Mouse (Mus musculus): ENCODE measurements at regions not wholly inside any gene's neighbourhood (a gene's known extent, or its start where the extent isn't known, plus 50 kb on each side); places are given as distances from the start of the nearest gene placed in this dataset.
A peak's percentile ranks its signal among the peaks of the same experiment; 100 is the strongest.

- Histone ChIP-seq H3K9ac (replicated peaks) (no peak overlapping the region), H3K4me3 (replicated peaks) (no peak overlapping the region), H3K4me2 (no peak overlapping the region), H3K9me3 (peaks cover 7% of the 10 kb centered on the region), H3K4me1 (replicated peaks) (no peaks in the 10 kb centered on the region), H3K36me3 (no peaks in the 10 kb centered on the region), H3K27me3 (peaks cover 14% of the 10 kb centered on the region; the same call in 1 of the 2 replicates), H3K27ac (no peak overlapping the region)
- 76% methylated on average over 6 of the region's 6 CpGs for WGBS
- no peak for ATAC-seq (ENCODE audit: insufficient number of reproducible peaks, insufficient read depth, low FRiP score, low TSS enrichment, low read depth)
These were observed 87.3 kb upstream of the Mgmt start for GRCm38 (mm10) chr7:136807101-136807500.

GRCm38 (mm10) chr7:136807968-136808367 is 86.4 kb upstream of the Mgmt start:
- ATAC-seq (ENCODE audit: insufficient number of reproducible peaks, insufficient read depth, low FRiP score, low TSS enrichment, low read depth), result no peak
- no peak overlapping the region for H3K9ac ChIP-seq (replicated peaks)
- no peaks in the 10 kb centered on the region for H3K4me1 ChIP-seq (replicated peaks)
- H3K27ac ChIP-seq, result no peak overlapping the region
- H3K27me3 ChIP-seq, result peaks cover 14% of the 10 kb centered on the region; the same call in 1 of the 2 replicates
- H3K9me3 ChIP-seq, result peaks cover 7% of the 10 kb centered on the region
- H3K4me2 ChIP-seq, result no peak overlapping the region
- H3K4me3 ChIP-seq (replicated peaks), result no peak overlapping the region
- H3K36me3 ChIP-seq, result no peaks in the 10 kb centered on the region

GRCm38 (mm10) chr7:136809576-136809975 is 84.8 kb upstream of the Mgmt start:
- WGBS, result 81% methylated on average over 8 of the region's 8 CpGs
- no peak overlapping the region for H3K4me2 ChIP-seq
- H3K4me3 ChIP-seq (replicated peaks), result no peak overlapping the region
- no peak for ATAC-seq (ENCODE audit: insufficient number of reproducible peaks, insufficient read depth, low FRiP score, low TSS enrichment, low read depth)
- no peak overlapping the region for H3K9ac ChIP-seq (replicated peaks)
- no peaks in the 10 kb centered on the region for H3K36me3 ChIP-seq
- H3K4me1 ChIP-seq (replicated peaks), result no peaks in the 10 kb centered on the region
- peaks cover 14% of the 10 kb centered on the region; the same call in 1 of the 2 replicates for H3K27me3 ChIP-seq
- H3K27ac ChIP-seq, result no peak overlapping the region
- H3K9me3 ChIP-seq, result peaks cover 7% of the 10 kb centered on the region

GRCm38 (mm10) chr7:136813691-136814325 is 80.6 kb upstream of the Mgmt start:
- Histone ChIP-seq H3K27ac (no peak overlapping the region), H3K4me1 (replicated peaks) (no peaks in the 10 kb centered on the region), H3K36me3 (no peaks in the 10 kb centered on the region), H3K4me2 (no peak overlapping the region), H3K9me3 (no peaks in the 10 kb centered on the region), H3K4me3 (replicated peaks) (no peak overlapping the region), H3K27me3 (peaks cover 4% of the 10 kb centered on the region; the same call in 1 of the 2 replicates), H3K9ac (replicated peaks) (no peak overlapping the region)
- no peak for ATAC-seq (ENCODE audit: insufficient number of reproducible peaks, insufficient read depth, low FRiP score, low TSS enrichment, low read depth)
- 85% methylated on average over 9 of the region's 9 CpGs for WGBS

- WGBS, result 84% methylated on average over 6 of the region's 6 CpGs
- Histone ChIP-seq H3K9me3 (no peaks in the 10 kb centered on the region), H3K4me1 (replicated peaks) (no peaks in the 10 kb centered on the region), H3K27me3 (peaks cover 4% of the 10 kb centered on the region; the same call in 1 of the 2 replicates), H3K27ac (no peak overlapping the region), H3K36me3 (no peaks in the 10 kb centered on the region), H3K4me3 (replicated peaks) (no peak overlapping the region), H3K4me2 (no peak overlapping the region), H3K9ac (replicated peaks) (no peak overlapping the region)
- ATAC-seq (ENCODE audit: insufficient number of reproducible peaks, insufficient read depth, low FRiP score, low TSS enrichment, low read depth), result no peak
These were observed 79.7 kb upstream of the Mgmt start for GRCm38 (mm10) chr7:136814751-136815150.

GRCm38 (mm10) chr7:136820291-136820690 is 74.1 kb upstream of the Mgmt start:
- WGBS, result 65% methylated on average over 4 of the region's 4 CpGs
- peaks cover 9% of the 10 kb centered on the region; the same call in 1 of the 2 replicates for H3K27me3 ChIP-seq
- peaks cover 21% of the 10 kb centered on the region for H3K4me1 ChIP-seq (replicated peaks)
- H3K27ac ChIP-seq, result no peak overlapping the region
- no peak for ATAC-seq (ENCODE audit: insufficient number of reproducible peaks, insufficient read depth, low FRiP score, low TSS enrichment, low read depth)
- H3K9ac ChIP-seq (replicated peaks), result no peak overlapping the region
- no peak overlapping the region for H3K4me3 ChIP-seq (replicated peaks)
- H3K4me2 ChIP-seq, result no peak overlapping the region
- H3K36me3 ChIP-seq, result no peaks in the 10 kb centered on the region
- no peaks in the 10 kb centered on the region for H3K9me3 ChIP-seq

- Histone ChIP-seq H3K27ac (no peak overlapping the region), H3K4me3 (replicated peaks) (peak overlapping the region; percentile 21), H3K36me3 (no peaks in the 10 kb centered on the region), H3K27me3 (peaks cover 25% of the 10 kb centered on the region), H3K4me2 (peak overlapping the region; percentile 51), H3K9ac (replicated peaks) (peak overlapping the region; percentile 27; the same call in 1 of the 2 replicates), H3K9me3 (no peaks in the 10 kb centered on the region), H3K4me1 (replicated peaks) (peaks cover 35% of the 10 kb centered on the region)
- ATAC-seq (ENCODE audit: insufficient number of reproducible peaks, insufficient read depth, low FRiP score, low TSS enrichment, low read depth), result no peak
- WGBS, result 14% methylated on average over 16 of the region's 16 CpGs
These were observed 68.8 kb upstream of the Mgmt start for GRCm38 (mm10) chr7:136825647-136826046.

- Histone ChIP-seq H3K9me3 (no peaks in the 10 kb centered on the region), H3K36me3 (no peaks in the 10 kb centered on the region), H3K4me3 (replicated peaks) (no peak overlapping the region), H3K4me2 (no peak overlapping the region), H3K27ac (no peak overlapping the region), H3K9ac (replicated peaks) (no peak overlapping the region), H3K27me3 (peaks cover 17% of the 10 kb centered on the region), H3K4me1 (replicated peaks) (peaks cover 17% of the 10 kb centered on the region; the same call in 1 of the 2 replicates)
- ATAC-seq (ENCODE audit: insufficient number of reproducible peaks, insufficient read depth, low FRiP score, low TSS enrichment, low read depth), result no peak
- WGBS, result 88% methylated on average over 1 of the region's 1 CpGs
These were observed 64.6 kb upstream of the Mgmt start for GRCm38 (mm10) chr7:136829621-136830313.

- ATAC-seq (ENCODE audit: insufficient number of reproducible peaks, insufficient read depth, low FRiP score, low TSS enrichment, low read depth), result no peak
- no peak overlapping the region for H3K27ac ChIP-seq
- 75% methylated on average over 7 of the region's 7 CpGs for WGBS
- no peak overlapping the region for H3K4me2 ChIP-seq
- H3K27me3 ChIP-seq, result peaks cover 7% of the 10 kb centered on the region; the same call in 1 of the 2 replicates
- H3K36me3 ChIP-seq, result no peaks in the 10 kb centered on the region
- no peaks in the 10 kb centered on the region for H3K9me3 ChIP-seq
- no peak overlapping the region for H3K9ac ChIP-seq (replicated peaks)
- 0 out of 2 replicates have a peak, but pooled peaks cover 4% of the 10 kb centered on the region for H3K4me1 ChIP-seq (replicated peaks)
- no peak overlapping the region for H3K4me3 ChIP-seq (replicated peaks)
These were observed 62.0 kb upstream of the Mgmt start for GRCm38 (mm10) chr7:136832419-136832818.

- peaks cover 4% of the 10 kb centered on the region; the same call in 1 of the 2 replicates for H3K4me1 ChIP-seq (replicated peaks)
- no peak overlapping the region for H3K27ac ChIP-seq
- 68% methylated on average over 5 of the region's 5 CpGs for WGBS
- H3K4me3 ChIP-seq (replicated peaks), result no peak overlapping the region
- no peak overlapping the region for H3K9ac ChIP-seq (replicated peaks)
- no peaks in the 10 kb centered on the region for H3K27me3 ChIP-seq
- no peaks in the 10 kb centered on the region for H3K36me3 ChIP-seq
- no peaks in the 10 kb centered on the region for H3K9me3 ChIP-seq
- H3K4me2 ChIP-seq, result no peak overlapping the region
- ATAC-seq (ENCODE audit: insufficient number of reproducible peaks, insufficient read depth, low FRiP score, low TSS enrichment, low read depth), result no peak
These were observed 55.4 kb upstream of the Mgmt start for GRCm38 (mm10) chr7:136838971-136839370.

- WGBS, result 71% methylated on average over 7 of the region's 7 CpGs
- Histone ChIP-seq H3K36me3 (no peaks in the 10 kb centered on the region), H3K4me1 (replicated peaks) (peaks cover 12% of the 10 kb centered on the region), H3K4me3 (replicated peaks) (no peak overlapping the region), H3K9ac (replicated peaks) (no peak overlapping the region), H3K4me2 (no peak overlapping the region), H3K9me3 (no peaks in the 10 kb centered on the region), H3K27me3 (0 out of 2 replicates have a peak, but pooled peaks cover 3% of the 10 kb centered on the region), H3K27ac (no peak overlapping the region)
- no peak for ATAC-seq (ENCODE audit: insufficient number of reproducible peaks, insufficient read depth, low FRiP score, low TSS enrichment, low read depth)
These were observed 54.2 kb upstream of the Mgmt start for GRCm38 (mm10) chr7:136840224-136840623.
